Mouse (Mus musculus) kidney, adult 8-10 months (tissue): ENCODE measurements at regions not wholly inside any gene's neighbourhood (a gene's known extent, or its start where the extent isn't known, plus 50 kb on each side); places are given as distances from the start of the nearest gene placed in this dataset.

Source experiments
- DNase-seq, 2 experiments: peaks; one replicate each; pipeline ENCODE4 v3.0.0; 2022

DNA sequence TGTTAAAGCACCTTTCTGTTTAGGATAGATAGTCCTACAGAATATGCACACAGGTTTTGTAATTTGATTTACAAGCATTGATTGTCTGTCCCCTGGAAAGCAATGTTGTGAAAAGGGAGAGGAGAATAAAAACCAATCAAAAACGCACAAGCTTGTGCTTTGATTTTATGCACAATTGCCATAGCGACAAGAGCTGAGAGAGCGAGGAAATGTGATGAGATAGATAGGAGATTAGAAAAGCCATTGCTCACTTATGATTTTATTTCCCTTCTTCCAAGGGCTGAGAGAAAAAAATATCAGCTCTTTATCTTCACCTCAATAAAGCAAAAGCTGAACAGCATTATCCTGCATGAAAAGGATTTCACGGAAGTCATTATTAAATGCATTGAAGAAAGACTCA, 133.0 kb upstream of the Nrxn1 start:
- no peak for DNase-seq

DNA sequence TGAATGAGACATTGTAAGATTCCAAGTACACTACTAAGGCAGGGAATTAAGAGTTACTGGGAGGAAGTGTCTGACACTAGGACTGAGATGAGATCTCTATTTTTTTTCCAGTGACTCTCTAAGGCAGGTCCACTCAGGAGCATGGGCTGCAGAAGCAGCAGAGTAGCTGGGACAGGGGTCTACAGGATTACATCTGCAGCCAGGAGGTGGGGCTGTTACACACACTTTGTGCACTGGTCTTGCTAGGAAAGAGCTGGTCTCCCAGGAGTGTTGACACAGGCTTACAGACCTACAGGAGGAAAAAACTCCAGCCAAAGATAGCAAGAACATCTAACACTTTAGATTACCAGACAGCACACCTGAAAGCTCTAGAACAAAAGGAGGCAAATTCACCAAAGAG, 123.6 kb upstream of the Nrxn1 start:
- no peak for DNase-seq

DNA sequence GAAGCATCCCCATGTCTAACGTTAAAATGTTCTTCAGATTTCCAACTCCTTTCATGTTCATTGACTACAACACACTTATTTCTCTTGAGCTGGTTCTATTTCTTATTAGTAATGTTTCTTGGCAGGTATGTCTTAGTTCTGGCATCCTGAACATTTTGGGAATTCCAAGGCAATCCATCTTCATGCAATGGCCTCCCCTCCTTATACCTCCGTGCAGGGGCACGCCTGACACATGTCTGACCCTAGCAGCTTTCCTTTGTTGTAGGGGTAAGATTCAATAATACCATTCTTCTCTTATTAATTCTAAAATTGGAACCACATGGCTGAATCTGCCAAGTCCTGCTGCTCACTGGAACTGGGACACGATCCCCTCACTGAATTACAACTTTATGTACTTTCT, 89.7 kb upstream of the Nrxn1 start:
- DNase-seq, result no peak

DNA sequence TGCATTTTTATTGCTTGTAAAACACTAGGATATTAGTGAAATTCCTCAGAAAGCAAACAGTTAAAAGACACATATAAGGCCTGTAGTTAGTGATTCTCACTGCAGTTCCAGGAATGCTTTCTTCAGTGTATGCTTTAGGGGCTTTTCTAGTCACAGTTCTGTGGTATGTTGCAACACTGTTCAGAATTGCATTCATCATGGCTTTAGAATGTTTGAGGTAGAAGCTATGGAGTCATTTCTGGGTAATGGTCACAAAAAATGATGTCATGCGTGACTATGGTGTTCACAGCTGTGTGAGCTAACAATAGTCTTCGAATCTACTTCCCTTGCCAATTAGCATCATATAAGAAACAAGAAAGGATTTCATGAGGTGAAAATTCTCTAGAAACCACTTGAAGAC, 69.0 kb upstream of the Nrxn1 start:
- no peak for DNase-seq
